Mouse (Mus musculus) left cerebral cortex, adult 18-20 months (tissue): ENCODE measurements around the gene Fam166a. TPM values are rescaled to one million over a fixed set of nuclear protein-coding genes. Genes with fewer than 3 reads are reported as not detected.

ENCODE experiments used
- DNase-seq, 2 experiments: peaks; one replicate each; pipeline ENCODE4 v3.0.0; 2021 to 2022; ENCODE audit warnings: low spot score in 2 of 2, mixed read lengths in 1 of 2
- total RNA-seq, 2 experiments: library from RNA; stranded (reverse); gene quantifications; 2 replicates each; pipeline ENCODE4 v1.2.3; 2021

Fam166a gene
- total RNA-seq, 2 experiments from 2014 or later, result not detected

- no peak for DNase-seq
Measured at GRCm38 (mm10) chr2:25221331-25221772, 2.8 kb downstream of the Fam166a start.

GRCm38 (mm10) chr2:25223681-25224491 lies 5.3 kb downstream of the Fam166a start:
- DNase-seq, result peak; percentile 74 to 77

GRCm38 (mm10) chr2:25224492-25224765 lies 5.9 kb downstream of the Fam166a start, which contains the start of gene Tubb4b:
Gene Tubb4b (minus strand): TSS chr2:25224702.
- DNase-seq, result no peak

GRCm38 (mm10) chr2:25224766-25225752 lies 6.5 kb downstream of the Fam166a start:
- DNase-seq, result peak; percentile 95 to 98

GRCm38 (mm10) chr2:25225811-25226379 lies 7.3 kb downstream of the Fam166a start:
- DNase-seq, result no peak

- DNase-seq, result no peak
Measured at GRCm38 (mm10) chr2:25226864-25227263, 8.3 kb downstream of the Fam166a start.

- DNase-seq, result no peak
Measured at GRCm38 (mm10) chr2:25227406-25227805, 8.9 kb downstream of the Fam166a start.

- DNase-seq, result peak; percentile 79 to 81
Measured at GRCm38 (mm10) chr2:25228431-25228889, 9.9 kb downstream of the Fam166a start.

GRCm38 (mm10) chr2:25228995-25229530 lies 10.5 kb downstream of the Fam166a start:
- DNase-seq, result no peak

GRCm38 (mm10) chr2:25229582-25229981 lies 11.0 kb downstream of the Fam166a start:
- DNase-seq, result no peak

- no peak for DNase-seq
Measured at GRCm38 (mm10) chr2:25230581-25230980, 12.0 kb downstream of the Fam166a start.

GRCm38 (mm10) chr2:25231038-25231437 lies 12.5 kb downstream of the Fam166a start:
- no peak for DNase-seq

GRCm38 (mm10) chr2:25233421-25233820 lies 14.9 kb downstream of the Fam166a start:
- DNase-seq, result no peak

GRCm38 (mm10) chr2:25234050-25234449 lies 15.5 kb downstream of the Fam166a start, which contains the start of gene Slc34a3:
Gene Slc34a3 (minus strand): TSS chr2:25234364.
- no peak for DNase-seq

- DNase-seq, result no peak
Measured at GRCm38 (mm10) chr2:25234551-25235220, 16.1 kb downstream of the Fam166a start.

GRCm38 (mm10) chr2:25236614-25237013 lies 18.1 kb downstream of the Fam166a start, which contains the start of gene Rnf224:
Gene Rnf224 (minus strand): TSS chr2:25236787.
- no peak for DNase-seq

GRCm38 (mm10) chr2:25237522-25237921 lies 19.0 kb downstream of the Fam166a start:
- no peak for DNase-seq

GRCm38 (mm10) chr2:25238106-25238505 lies 19.6 kb downstream of the Fam166a start:
- DNase-seq, result no peak

GRCm38 (mm10) chr2:25239766-25240165 lies 21.2 kb downstream of the Fam166a start:
- DNase-seq, result no peak

- no peak for DNase-seq
Measured at GRCm38 (mm10) chr2:25240310-25240709, 21.8 kb downstream of the Fam166a start.
